Mouse (Mus musculus): ENCODE measurements at regions not wholly inside any gene's neighbourhood (a gene's known extent, or its start where the extent isn't known, plus 50 kb on each side); places are given as distances from the start of the nearest gene placed in this dataset.

GRCm38 (mm10) chr19:21163978-21164377 lies 108.1 kb upstream of the Zfand5 start:
- no peak for TF ChIP-seq CTCF (IDR thresholded peaks at IDR 0.05; ENCODE audit: extremely low read depth, insufficient read depth, low read length)
- TF ChIP-seq POLR2A (IDR thresholded peaks at IDR 0.05; ENCODE audit: extremely low read depth, insufficient read depth, low read length): no peak

All from cortical plate, adult 2 months (tissue).